Mouse (Mus musculus) thymus, adult 2 months (tissue): Measurements from ENCODE around the gene Zfp467.

Source experiments
- CTCF ChIP-seq: fragments of 200-500 bp; IDR thresholded peaks from 2 replicates; pipeline ENCODE4 v1.5.1; 2012; ENCODE audit warnings: mild to moderate bottlenecking, control low read depth, low read length, moderate library complexity, borderline replicate concordance; ENCODE audit not compliant: control insufficient read depth, poor library complexity, insufficient read depth; ENCODE audit errors: extremely low read depth
- POLR2A ChIP-seq: fragments of 200-500 bp; IDR thresholded peaks from 2 replicates; pipeline ENCODE4 v1.6.1; 2012; ENCODE audit warnings: mild to moderate bottlenecking, low read length, control low read depth, moderate library complexity; ENCODE audit not compliant: control insufficient read depth, poor library complexity, insufficient read depth; ENCODE audit errors: extremely low read depth

DNA sequence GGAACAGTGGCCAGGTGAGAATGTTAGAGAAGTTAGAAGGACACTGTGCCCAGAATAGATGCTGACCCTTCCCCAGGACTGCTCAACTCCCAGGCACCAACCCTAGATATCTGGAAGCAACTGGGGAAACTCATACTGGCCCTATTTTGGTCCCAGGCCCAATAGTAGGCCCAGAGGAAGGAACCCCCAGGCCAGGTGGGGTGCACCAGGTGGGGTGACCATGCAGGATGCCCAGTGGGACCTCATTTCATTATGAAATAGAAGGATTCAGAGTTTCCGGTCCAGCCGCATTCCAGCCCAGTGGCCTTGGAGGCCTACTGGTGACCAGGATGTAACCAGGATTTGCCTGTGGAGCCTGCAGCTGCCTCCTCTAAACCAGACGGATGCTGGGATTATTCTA, 1.3 kb upstream of the Zfp467 start:
- TF ChIP-seq POLR2A (no peak), CTCF (no peak)
